Mouse (Mus musculus) forebrain, postnatal 0 days (tissue): ENCODE results near the gene Olfr1451. TPM values are rescaled to one million over a fixed set of nuclear protein-coding genes. Genes with fewer than 3 reads are reported as not detected.
"Not testable (repeated sequence)": the region's sequence is repeated elsewhere in the genome, so short reads cannot be mapped to it uniquely, and the experiment has no call there.

Experiments
- ATAC-seq: fragments of 200-750 bp; cut with Nextera tagmentation; 2 replicates; pipeline ENCODE4 v1.8.0; 2017; ENCODE audit warnings: mild to moderate bottlenecking, moderate library complexity
- DNase-seq: peaks from one replicate; pipeline ENCODE4 v3.0.0-alpha.2; 2015
- H3K27ac ChIP-seq: fragments of 300-500 bp; sonication (generic); 2 replicates; pipeline ENCODE4 v1.5.1; 2014; ENCODE audit warnings: low read depth, mild to moderate bottlenecking, antibody characterized with exemption, low read length, moderate library complexity, mixed read lengths
- H3K27me3 ChIP-seq: fragments of 300-500 bp; sonication (generic); 2 replicates; pipeline ENCODE4 v1.6.1; 2014; ENCODE audit warnings: mild to moderate bottlenecking, low read length, mixed read lengths; ENCODE audit not compliant: insufficient read depth
- H3K36me3 ChIP-seq: fragments of 300-500 bp; sonication (generic); 2 replicates; pipeline ENCODE4 v1.6.1; 2014; ENCODE audit warnings: mild to moderate bottlenecking, moderate library complexity; ENCODE audit not compliant: insufficient read depth
- H3K4me1 ChIP-seq: fragments of 300-500 bp; sonication (generic); 2 replicates; pipeline ENCODE4 v1.6.1; 2014; ENCODE audit warnings: antibody characterized with exemption; ENCODE audit not compliant: insufficient read depth
- H3K4me2 ChIP-seq: fragments of 300-500 bp; sonication (generic); 2 replicates; pipeline ENCODE4 v1.6.1; 2014; ENCODE audit warnings: low read depth, mild to moderate bottlenecking, moderate library complexity
- H3K4me3 ChIP-seq: fragments of 300-500 bp; sonication (generic); 2 replicates; pipeline ENCODE4 v1.5.1; 2014; ENCODE audit warnings: low read depth, low read length, mixed read lengths
- H3K9ac ChIP-seq: fragments of 300-500 bp; sonication (generic); 2 replicates; pipeline ENCODE4 v1.6.1; 2014; ENCODE audit warnings: mild to moderate bottlenecking
- H3K9me3 ChIP-seq: fragments of 300-500 bp; sonication (generic); 2 replicates; pipeline ENCODE4 v1.6.1; 2016; ENCODE audit warnings: low read length
- CTCF ChIP-seq: sonication (generic); IDR thresholded peaks from 2 replicates; pipeline ENCODE4 v1.5.1; 2016; ENCODE audit warnings: antibody characterized with exemption, control low read depth, low read depth
- WGBS: fragments of 180-500 bp; shearing (Covaris S2); extraction: QIAGEN DNeasy Blood & Tissue Kit; methylation state at CpG from one replicate; pipeline ENCODE4 v1.1.7; 2014; 5-methylcytosine and 5-hydroxymethylcytosine counted together
- polyA plus RNA-seq: library from polyadenylated mRNA; unstranded; fragments of >200 nt; fragmentation: Nextera tagmentation; extraction: Ambion mirVana; gene quantifications from 2 replicates; pipeline ENCODE4 v1.2.1, GENCODE M21; 2015
- total RNA-seq: library from RNA; depleted of rRNA; stranded (reverse); fragments of >200 nt; gene quantifications from 2 replicates; pipeline ENCODE4 v1.2.3, GENCODE M21; 2014; rRNA removed

Olfr1451 gene
- total RNA-seq (not detected in 2 replicates), polyA plus RNA-seq (not detected in 2 replicates)

GRCm38 (mm10) chr19:12994714-12995113 is at the start of gene Olfr1451:
Olfr1451 (plus strand) TSS chr19:12995014.
- H3K9me3 ChIP-seq = 0 out of 2 replicates have a peak, but pooled peaks cover 3% of the 10 kb centered on the region
- no peak for DNase-seq
- H3K4me2 ChIP-seq = no peak within 1 kb of the TSS
- no peaks in the 10 kb centered on the region for H3K36me3 ChIP-seq
- H3K4me1 ChIP-seq = no peaks in the 10 kb centered on the region
- no peak within 1 kb of the TSS for H3K4me3 ChIP-seq
- no peak for ATAC-seq
- H3K27ac ChIP-seq = no peak within 1 kb of the TSS
- no peak within 1 kb of the TSS for H3K9ac ChIP-seq
- no peaks in the 10 kb centered on the region for H3K27me3 ChIP-seq
- 76% methylated on average over 2 of the region's 2 CpGs for WGBS
- TF ChIP-seq CTCF = no peak

GRCm38 (mm10) chr19:12949958-12950357 is 44.9 kb upstream of the Olfr1451 start, which contains the start of gene Olfr1450:
Olfr1450 (plus strand) TSS chr19:12950258.
- no peak for TF ChIP-seq CTCF
- ATAC-seq = no peak
- Histone ChIP-seq H3K9ac (no peak within 1 kb of the TSS), H3K27ac (no peak within 1 kb of the TSS), H3K36me3 (no peaks in the 10 kb centered on the region), H3K9me3 (peaks cover 5% of the 10 kb centered on the region; the same call in 1 of the 2 replicates), H3K4me3 (no peak within 1 kb of the TSS), H3K4me1 (no peaks in the 10 kb centered on the region), H3K4me2 (no peak within 1 kb of the TSS), H3K27me3 (no peaks in the 10 kb centered on the region)
- no peak for DNase-seq
- WGBS = 97% methylated on average over 1 of the region's 1 CpGs

- not testable (repeated sequence) for DNase-seq, H3K4me2 ChIP-seq, H3K4me1 ChIP-seq, H3K27ac ChIP-seq, ATAC-seq, H3K9ac ChIP-seq, H3K27me3 ChIP-seq, H3K9me3 ChIP-seq, H3K4me3 ChIP-seq, H3K36me3 ChIP-seq
- WGBS = 85% methylated on average over 5 of the region's 5 CpGs
These were observed 24.7 kb upstream of the Olfr1451 start for GRCm38 (mm10) chr19:12970082-12970481.

GRCm38 (mm10) chr19:12992316-12992715 is 2.5 kb upstream of the Olfr1451 start:
- ATAC-seq, H3K27me3 ChIP-seq, H3K4me1 ChIP-seq, DNase-seq, H3K36me3 ChIP-seq, H3K9ac ChIP-seq, H3K4me2 ChIP-seq, H3K27ac ChIP-seq, H3K4me3 ChIP-seq, H3K9me3 ChIP-seq: not testable (repeated sequence)
- 94% methylated on average over 4 of the region's 4 CpGs for WGBS

- H3K4me2 ChIP-seq = no peak within 1 kb of the TSS
- H3K4me1 ChIP-seq = no peaks in the 10 kb centered on the region
- H3K27ac ChIP-seq = no peak within 1 kb of the TSS
- ATAC-seq (no peak), DNase-seq (no peak)
- H3K4me3 ChIP-seq = no peak within 1 kb of the TSS
- H3K9me3 ChIP-seq = 0 out of 2 replicates have a peak, but pooled peaks cover 2% of the 10 kb centered on the region
- 61% methylated on average over 1 of the region's 1 CpGs for whole genome bisulfite sequencing
- H3K27me3 ChIP-seq = no peaks in the 10 kb centered on the region
- no peak within 1 kb of the TSS for H3K9ac ChIP-seq
- TF ChIP-seq CTCF = no peak
- H3K36me3 ChIP-seq = no peaks in the 10 kb centered on the region
These were observed 33.4 kb downstream of the Olfr1451 start, which contains the start of gene Olfr1453 for GRCm38 (mm10) chr19:13028227-13028626. Olfr1453 (minus strand) TSS chr19:13028327.

Other genes starting within 250 kb of the Olfr1451 start
- gene Cntf, start 229.4 kb upstream of the Olfr1451 start, total RNA-seq = 1.3 TPM in 2 replicates
- 0.96 and 1.1 TPM in 2 replicates for gene Cntf, start 229.4 kb upstream of the Olfr1451 start, polyA plus RNA-seq
- gene Zfp91, start 198.9 kb upstream of the Olfr1451 start, total RNA-seq = 52.9 and 61.1 TPM in 2 replicates
- gene Zfp91, start 198.9 kb upstream of the Olfr1451 start, polyA plus RNA-seq = 10.0 and 11.6 TPM in 2 replicates
- gene Lpxn, start 198.8 kb upstream of the Olfr1451 start, total RNA-seq = 1.8 and 2.2 TPM in 2 replicates
- gene Lpxn, start 198.8 kb upstream of the Olfr1451 start, polyA plus RNA-seq = 0.59 and 1.3 TPM in 2 replicates
- gene Gm5244, start 148.3 kb upstream of the Olfr1451 start, total RNA-seq = not detected in 2 replicates
- not detected in 2 replicates for gene Gm5244, start 148.3 kb upstream of the Olfr1451 start, polyA plus RNA-seq
- gene Olfr1444, start 137.7 kb upstream of the Olfr1451 start, total RNA-seq = not detected in 2 replicates
- not detected in 2 replicates for gene Olfr1444, start 137.7 kb upstream of the Olfr1451 start, polyA plus RNA-seq
- not detected in 2 replicates for gene Olfr1445, start 111.2 kb upstream of the Olfr1451 start, total RNA-seq
- not detected in 2 replicates for gene Olfr1445, start 111.2 kb upstream of the Olfr1451 start, polyA plus RNA-seq
- gene Olfr1446, start 101.5 kb upstream of the Olfr1451 start, total RNA-seq = not detected in 2 replicates
- gene Olfr1446, start 101.5 kb upstream of the Olfr1451 start, polyA plus RNA-seq = not detected in 2 replicates
- gene Olfr1447, start 91.3 kb upstream of the Olfr1451 start, total RNA-seq = not detected in 2 replicates
- gene Olfr1447, start 91.3 kb upstream of the Olfr1451 start, polyA plus RNA-seq = not detected in 2 replicates
- gene Olfr1448, start 70.6 kb upstream of the Olfr1451 start, total RNA-seq = not detected in 2 replicates
- gene Olfr1448, start 70.6 kb upstream of the Olfr1451 start, polyA plus RNA-seq = not detected in 2 replicates
- not detected in 2 replicates for gene Olfr1449, start 64.2 kb upstream of the Olfr1451 start, total RNA-seq
- gene Olfr1449, start 64.2 kb upstream of the Olfr1451 start, polyA plus RNA-seq = not detected in 2 replicates
- gene Olfr1450, start 44.8 kb upstream of the Olfr1451 start, total RNA-seq = not detected in 2 replicates
- not detected in 2 replicates for gene Olfr1450, start 44.8 kb upstream of the Olfr1451 start, polyA plus RNA-seq
- not detected in 2 replicates for gene Olfr1453, start 33.3 kb downstream of the Olfr1451 start, total RNA-seq
- not detected in 2 replicates for gene Olfr1453, start 33.3 kb downstream of the Olfr1451 start, polyA plus RNA-seq
- not detected in 2 replicates for gene Olfr1454, start 65.6 kb downstream of the Olfr1451 start, total RNA-seq
- gene Olfr1454, start 65.6 kb downstream of the Olfr1451 start, polyA plus RNA-seq = not detected in 2 replicates
- gene Olfr1457, start 102.9 kb downstream of the Olfr1451 start, total RNA-seq = not detected in 2 replicates
- gene Olfr1457, start 102.9 kb downstream of the Olfr1451 start, polyA plus RNA-seq = not detected in 2 replicates
- gene Olfr1458, start 111.8 kb downstream of the Olfr1451 start, total RNA-seq = not detected in 2 replicates
- gene Olfr1458, start 111.8 kb downstream of the Olfr1451 start, polyA plus RNA-seq = not detected in 2 replicates
- not detected in 2 replicates for gene Olfr1459, start 154.5 kb downstream of the Olfr1451 start, total RNA-seq
- not detected in 2 replicates for gene Olfr1459, start 154.5 kb downstream of the Olfr1451 start, polyA plus RNA-seq
- not detected in 2 replicates for gene Olfr1461, start 168.0 kb downstream of the Olfr1451 start, total RNA-seq
- not detected in 2 replicates for gene Olfr1461, start 168.0 kb downstream of the Olfr1451 start, polyA plus RNA-seq
- not detected in 2 replicates for gene Olfr1462, start 190.7 kb downstream of the Olfr1451 start, total RNA-seq
- not detected in 2 replicates for gene Olfr1462, start 190.7 kb downstream of the Olfr1451 start, polyA plus RNA-seq
- gene Olfr1463, start 236.3 kb downstream of the Olfr1451 start, total RNA-seq = not detected in 2 replicates
- gene Olfr1463, start 236.3 kb downstream of the Olfr1451 start, polyA plus RNA-seq = not detected in 2 replicates